Mouse (Mus musculus) layer of hippocampus, adult 2 months (tissue): ENCODE data around the gene Crtap. TPM values are rescaled to one million over a fixed set of nuclear protein-coding genes. Genes with fewer than 3 reads are reported as not detected.
"Not testable (repeated sequence)": the region's sequence is repeated elsewhere in the genome, so short reads cannot be mapped to it uniquely, and the experiment has no call there.

Source experiments
- DNase-seq, 2 experiments: peaks; one replicate each; pipeline ENCODE4 v3.0.0; 2022; ENCODE audit warnings: low spot score in 2 of 2
- H3K27ac ChIP-seq: fragments of 200-600 bp; 2 replicates; pipeline ENCODE4 v1.8.1; 2022
- H3K4me3 ChIP-seq: fragments of 200-600 bp; 2 replicates; pipeline ENCODE4 v1.8.1; 2022; ENCODE audit warnings: mild to moderate bottlenecking
- CTCF ChIP-seq: fragments of 200-600 bp; conservative IDR thresholded peaks from 2 replicates; pipeline ENCODE4 v1.8.1; 2022; ENCODE audit warnings: antibody characterized with exemption, mild to moderate bottlenecking, moderate library complexity
- total RNA-seq, 2 experiments: library from RNA; stranded (reverse); gene quantifications; 2 replicates each; pipeline ENCODE4 v1.2.3; 2021

The Crtap gene
- total RNA-seq, 2 experiments from 2014 or later = 5.4 to 6.0 TPM

- Histone ChIP-seq H3K4me3 (no peak overlapping the region), H3K27ac (no peak overlapping the region)
- no peak for DNase-seq
- TF ChIP-seq CTCF = no peak
Measured at GRCm38 (mm10) chr9:114388701-114389370, 1.6 kb downstream of the Crtap start.

- TF ChIP-seq CTCF = no peak
- Histone ChIP-seq H3K27ac (no peak overlapping the region), H3K4me3 (no peak overlapping the region)
- no peak for DNase-seq
Measured at GRCm38 (mm10) chr9:114388288-114388687, 2.2 kb downstream of the Crtap start.

- H3K4me3 ChIP-seq = no peak overlapping the region
- H3K27ac ChIP-seq = no peak overlapping the region
- TF ChIP-seq CTCF = no peak
- DNase-seq = no peak
Measured at GRCm38 (mm10) chr9:114387086-114387485, 3.4 kb downstream of the Crtap start.

- DNase-seq = no peak
- Histone ChIP-seq H3K4me3 (no peak overlapping the region), H3K27ac (no peak overlapping the region)
- TF ChIP-seq CTCF = no peak
Measured at GRCm38 (mm10) chr9:114385160-114385559, 5.3 kb downstream of the Crtap start.

- Histone ChIP-seq H3K27ac (no peak overlapping the region), H3K4me3 (no peak overlapping the region)
- DNase-seq = no peak
- TF ChIP-seq CTCF = no peak
Measured at GRCm38 (mm10) chr9:114384691-114385090, 5.8 kb downstream of the Crtap start.

GRCm38 (mm10) chr9:114382936-114383710 is 7.4 kb downstream of the Crtap start:
- DNase-seq = no peak
- TF ChIP-seq CTCF = no peak
- Histone ChIP-seq H3K27ac (no peak overlapping the region), H3K4me3 (no peak overlapping the region)

- peak; percentile 86 for TF ChIP-seq CTCF
Measured at GRCm38 (mm10) chr9:114380881-114381733, 9.4 kb downstream of the Crtap start.

GRCm38 (mm10) chr9:114379871-114380270 is 10.6 kb downstream of the Crtap start:
- Histone ChIP-seq H3K4me3 (no peak overlapping the region), H3K27ac (no peak overlapping the region)
- no peak for DNase-seq
- no peak for TF ChIP-seq CTCF

More at GRCm38 (mm10) chr9:114380881-114381733, 9.4 kb downstream of the Crtap start:
- Histone ChIP-seq H3K4me3 (no peak overlapping the region), H3K27ac (no peak overlapping the region)
- peak; percentile 15 to 53 for DNase-seq

- Histone ChIP-seq H3K4me3 (no peak overlapping the region), H3K27ac (no peak overlapping the region)
- no peak for DNase-seq
- TF ChIP-seq CTCF = no peak
Measured at GRCm38 (mm10) chr9:114377168-114377567, 13.3 kb downstream of the Crtap start.

- H3K27ac ChIP-seq = no peak overlapping the region
- TF ChIP-seq CTCF = no peak
- H3K4me3 ChIP-seq = no peak overlapping the region
- DNase-seq = no peak
Measured at GRCm38 (mm10) chr9:114375276-114375962, 15.1 kb downstream of the Crtap start.

GRCm38 (mm10) chr9:114371717-114372116 is 18.8 kb downstream of the Crtap start:
- H3K27ac ChIP-seq, H3K4me3 ChIP-seq, DNase-seq: not testable (repeated sequence)

- not testable (repeated sequence) for H3K27ac ChIP-seq, DNase-seq, H3K4me3 ChIP-seq
- TF ChIP-seq CTCF = peak; percentile 65
Measured at GRCm38 (mm10) chr9:114369389-114369788, 21.1 kb downstream of the Crtap start.
